Mouse (Mus musculus) retina, adult 2 months (tissue): Measurements from ENCODE around the gene Tut4.

Experiments
- DNase-seq: peaks from one replicate; pipeline ENCODE4 v3.0.0-alpha.2; 2012; ENCODE audit warnings: low read depth, low spot score

The Tut4 gene

DNA sequence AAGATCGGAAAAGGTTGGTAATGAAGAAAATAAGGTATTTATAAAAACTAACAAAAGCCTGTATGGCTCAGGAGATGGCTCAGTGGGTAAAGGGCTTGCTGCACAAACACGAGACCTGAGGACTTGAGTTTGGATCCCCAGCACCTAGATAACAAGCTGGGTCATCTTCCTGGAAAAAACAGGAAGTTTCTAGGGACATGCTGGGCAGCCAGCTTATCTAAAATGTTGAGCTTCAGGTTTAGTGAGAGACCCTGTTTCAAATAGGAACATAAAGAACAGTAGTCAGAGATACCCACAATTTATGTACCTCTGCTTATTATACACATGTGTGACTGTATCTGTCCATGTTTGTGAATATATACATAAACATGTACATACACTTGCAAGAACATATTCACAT is 43.8 kb downstream of the Tut4 start:
- no peak for DNase-seq

DNA sequence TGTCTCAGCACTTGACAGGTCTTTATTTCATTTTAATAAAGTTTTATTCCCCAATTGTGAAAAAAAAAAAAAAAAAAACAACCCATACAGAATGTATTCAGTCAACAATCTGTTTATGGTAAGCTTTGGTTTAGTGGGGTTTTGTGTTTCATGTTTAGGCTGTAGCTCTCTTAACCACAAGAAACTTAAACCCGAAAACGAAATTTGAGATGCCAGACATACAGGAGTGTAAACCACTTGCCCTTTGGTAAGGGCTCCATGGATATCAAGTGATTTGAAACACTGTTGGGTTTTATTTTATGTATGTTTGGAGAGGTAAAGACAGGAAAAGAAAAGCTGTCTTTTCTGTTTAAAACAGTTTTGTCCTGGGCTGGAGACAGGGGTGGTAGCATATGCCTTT is 80.5 kb downstream of the Tut4 start:
- no peak for DNase-seq

GRCm38 (mm10) chr4:108565026-108565425 is 105.8 kb downstream of the Tut4 start:
- DNase-seq, result no peak

DNA sequence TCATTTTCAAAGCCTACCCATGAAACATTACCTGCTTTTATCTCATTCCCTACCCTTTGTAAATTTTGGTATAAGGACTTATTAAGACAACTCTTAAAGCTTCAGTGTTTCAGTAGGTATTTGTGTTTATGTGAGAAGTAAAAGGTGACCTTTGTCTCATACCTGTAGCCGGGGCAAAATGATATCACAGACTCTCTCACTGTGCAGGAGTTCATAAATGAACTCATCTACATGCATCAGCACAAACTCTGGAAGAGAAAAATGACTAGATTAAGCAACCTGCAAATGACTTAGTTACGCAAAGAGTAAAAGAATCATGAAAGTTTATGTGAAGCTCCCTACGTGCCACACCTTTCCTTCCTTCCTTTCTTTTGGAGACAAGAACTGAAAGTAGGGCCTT is 113.4 kb downstream of the Tut4 start:
- no peak for DNase-seq

GRCm38 (mm10) chr4:108578840-108579742 is 119.9 kb downstream of the Tut4 start, which contains the start of the genes Prpf38a and Orc1:
TSS of gene Prpf38a (minus strand) at chr4:108579336.
TSS of gene Orc1 (plus strand) at chr4:108579423.
- peak; percentile 91 for DNase-seq

- DNase-seq, result no peak
Measured at GRCm38 (mm10) chr4:108579743-108580411, 120.7 kb downstream of the Tut4 start.

GRCm38 (mm10) chr4:108593376-108593775 is 134.2 kb downstream of the Tut4 start:
- no peak for DNase-seq

GRCm38 (mm10) chr4:108595785-108596184 is 136.6 kb downstream of the Tut4 start:
- DNase-seq, result no peak

GRCm38 (mm10) chr4:108598306-108598705 is 139.1 kb downstream of the Tut4 start:
- no peak for DNase-seq

DNA sequence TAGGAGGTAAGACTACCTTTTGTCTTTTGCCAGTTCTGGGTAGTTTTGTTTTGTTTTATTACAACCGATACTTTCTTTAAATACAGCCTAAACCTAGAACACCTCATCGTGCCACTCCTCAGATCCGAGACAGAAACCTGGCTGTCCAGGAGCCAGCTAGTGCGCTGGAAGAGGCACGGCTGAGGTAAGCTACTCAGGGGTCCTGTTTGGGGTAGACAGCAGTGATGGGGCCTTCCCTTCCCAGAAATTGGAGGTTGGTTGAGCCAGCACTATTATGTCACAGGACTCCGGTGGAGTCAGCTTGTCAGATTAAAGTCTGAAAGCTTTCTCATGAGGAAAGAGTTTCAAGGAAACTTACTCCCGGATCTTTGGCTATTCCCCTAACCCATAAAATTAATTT is 142.6 kb downstream of the Tut4 start:
- DNase-seq, result no peak

DNA sequence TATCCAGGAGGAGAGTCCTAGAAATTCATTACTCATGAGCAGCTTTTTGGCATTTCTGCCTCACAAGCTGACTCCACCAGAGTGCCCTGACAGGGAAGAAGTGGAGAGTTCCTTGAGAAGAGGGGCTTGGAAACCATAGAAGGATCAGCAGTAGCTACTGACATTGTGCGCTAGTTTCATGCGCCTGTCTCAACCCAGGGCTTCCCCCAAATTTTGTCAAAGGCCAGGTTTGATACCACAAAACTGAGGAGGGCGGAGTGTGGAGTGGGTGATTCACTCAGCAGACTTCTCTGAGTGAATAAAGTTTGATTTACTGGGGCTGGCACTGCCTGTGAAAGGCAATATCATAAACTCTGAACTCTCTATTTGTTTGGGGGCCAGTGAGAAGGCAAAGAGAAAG is 149.4 kb downstream of the Tut4 start:
- no peak for DNase-seq
